Mouse (Mus musculus) liver, embryonic 18 days (tissue): Measurements from ENCODE around the gene Prpf39. TPM values are rescaled to one million over a fixed set of nuclear protein-coding genes. Genes with fewer than 3 reads are reported as not detected.

Experiments
- polyA plus RNA-seq: library from polyadenylated mRNA; depleted of rRNA; stranded (reverse); fragments of >200 nt; gene quantifications from 2 replicates; pipeline ENCODE4 v1.2.3, GENCODE M21; 2012; rRNA removed

The Prpf39 gene
- polyA plus RNA-seq: 10.3 and 11.1 TPM in 2 replicates

GRCm38 (mm10) chr12:65036190-65036870, at the start of gene Prpf39:
TSS of gene Prpf39 (plus strand) at chr12:65036333.

GRCm38 (mm10) chr12:65073611-65074178, 37.6 kb downstream of the Prpf39 start, which contains the start of gene Fkbp3:
TSS of gene Fkbp3 (minus strand) at chr12:65074007.

GRCm38 (mm10) chr12:65075085-65075732, 39.1 kb downstream of the Prpf39 start, which contains the start of gene Fancm:
TSS of gene Fancm (plus strand) at chr12:65075603.

Other genes with a start within 250 kb of the Prpf39 start
- 0.81 and 1.2 TPM in 2 replicates for gene Gm527, start 118.4 kb upstream of the Prpf39 start, polyA plus RNA-seq
- gene Klhl28, start 70.8 kb upstream of the Prpf39 start, polyA plus RNA-seq: 1.8 TPM in 2 replicates
- gene Togaram1, start 70.5 kb upstream of the Prpf39 start, polyA plus RNA-seq: 4.3 TPM in 2 replicates
- gene Fkbp3, start 37.7 kb downstream of the Prpf39 start, polyA plus RNA-seq: 54.8 and 56.5 TPM in 2 replicates
- 1.8 TPM in 2 replicates for gene Fancm, start 39.3 kb downstream of the Prpf39 start, polyA plus RNA-seq
- gene Mis18bp1, start 136.3 kb downstream of the Prpf39 start, polyA plus RNA-seq: 6.2 and 7.9 TPM in 2 replicates
- gene Wdr20rt, start 189.2 kb downstream of the Prpf39 start, polyA plus RNA-seq: not detected in 2 replicates